Mouse (Mus musculus) MEL (cell line): ENCODE measurements around the gene Lrrc26. TPM values are rescaled to one million over a fixed set of nuclear protein-coding genes. Genes with fewer than 3 reads are reported as not detected.

Experiments used
- DNase-seq: peaks from one replicate; pipeline ENCODE4 v3.0.0; 2011; ENCODE audit warnings: low read depth, low spot score
- H3K27ac ChIP-seq: 2 replicates; pipeline ENCODE4 v1.5.1; 2012; ENCODE audit warnings: low read depth, mild to moderate bottlenecking, control low read depth, low read length, moderate library complexity; ENCODE audit not compliant: control insufficient read depth
- H3K27me3 ChIP-seq, 2 experiments: fragments of 150-350 bp in 1 of 2; sonication (generic) in 1 of 2; 2 replicates each; pipeline ENCODE4 v1.6.1; 2012; ENCODE audit warnings: low read length in 2 of 2, mild to moderate bottlenecking in 2 of 2, improper control_type of control experiment in 1 of 2, moderate library complexity in 1 of 2; ENCODE audit not compliant: insufficient read depth in 2 of 2, control insufficient read depth in 1 of 2
- H3K36me3 ChIP-seq, 2 experiments: 2 replicates each; pipeline ENCODE4 v1.6.1; 2012 to 2014; ENCODE audit warnings: low read length in 2 of 2, improper control_type of control experiment in 1 of 2, inconsistent platforms in 1 of 2, mild to moderate bottlenecking in 1 of 2; ENCODE audit not compliant: insufficient read depth in 2 of 2, control insufficient read depth in 1 of 2
- H3K4me1 ChIP-seq, 2 experiments: fragments of 150-350 bp in 1 of 2; sonication (generic) in 1 of 2; 2 replicates each; pipeline ENCODE4 v1.6.1; 2012; ENCODE audit warnings: low read length in 2 of 2, improper control_type of control experiment in 1 of 2, mild to moderate bottlenecking in 1 of 2; ENCODE audit not compliant: insufficient read depth in 2 of 2, control insufficient read depth in 1 of 2
- H3K4me3 ChIP-seq, 2 experiments: fragments of 150-350 bp in 1 of 2; sonication (generic) in 1 of 2; 2 replicates each; pipeline ENCODE4 v1.5.1; 2012; ENCODE audit warnings: low read depth in 2 of 2, low read length in 2 of 2, mild to moderate bottlenecking in 2 of 2, moderate library complexity in 2 of 2, control low read depth in 1 of 2, improper control_type of control experiment in 1 of 2; ENCODE audit not compliant: control insufficient read depth in 1 of 2, insufficient read depth in 1 of 2
- H3K79me2 ChIP-seq: 2 replicates; pipeline ENCODE4 v1.6.1; 2012; ENCODE audit warnings: mild to moderate bottlenecking, low read length, moderate library complexity; ENCODE audit not compliant: control insufficient read depth, poor library complexity, insufficient read depth
- H3K9ac ChIP-seq: 2 replicates; pipeline ENCODE4 v1.6.1; 2012; ENCODE audit warnings: low read depth, mild to moderate bottlenecking, control low read depth, low read length, moderate library complexity; ENCODE audit not compliant: control insufficient read depth, poor library complexity, severe bottlenecking
- H3K9me3 ChIP-seq: fragments of 150-350 bp; sonication (generic); replicated peaks from 2 replicates; pipeline ENCODE4 v1.6.1; 2012; ENCODE audit warnings: mild to moderate bottlenecking, low read length, improper control_type of control experiment, moderate library complexity; ENCODE audit not compliant: insufficient read depth
- BHLHE40 ChIP-seq: IDR thresholded peaks from 2 replicates; pipeline ENCODE4 v1.6.1; 2012; ENCODE audit warnings: low read depth, mild to moderate bottlenecking, inconsistent platforms, low read length, improper control_type of control experiment, borderline replicate concordance
- CHD1 ChIP-seq: IDR thresholded peaks from 2 replicates; pipeline ENCODE4 v1.6.1; 2012; ENCODE audit warnings: low read depth, mild to moderate bottlenecking, inconsistent platforms, low read length, improper control_type of control experiment
- CTCF ChIP-seq, 3 experiments: IDR thresholded peaks in 2 of 3; conservative IDR thresholded peaks in 1 of 3; 2 replicates each; pipeline ENCODE4 v1.5.1; 2011 to 2012; ENCODE audit warnings: low read length in 3 of 3, low read depth in 2 of 3, mild to moderate bottlenecking in 2 of 3, improper control_type of control experiment in 1 of 3, inconsistent platforms in 1 of 3, mixed read lengths in 1 of 3, moderate library complexity in 1 of 3; ENCODE audit not compliant: control insufficient read depth in 1 of 3, insufficient read depth in 1 of 3, poor library complexity in 1 of 3, severe bottlenecking in 1 of 3
- E2F4 ChIP-seq: IDR thresholded peaks from 2 replicates; pipeline ENCODE4 v1.6.1; 2011; ENCODE audit warnings: low read depth, low read length, improper control_type of control experiment, borderline replicate concordance
- ETS1 ChIP-seq: IDR thresholded peaks from 2 replicates; pipeline ENCODE4 v1.6.1; 2012; ENCODE audit warnings: low read depth, mild to moderate bottlenecking, inconsistent platforms, low read length, improper control_type of control experiment, moderate library complexity
- HCFC1 ChIP-seq: IDR thresholded peaks from 2 replicates; pipeline ENCODE4 v1.6.1; 2012; ENCODE audit warnings: low read depth, mild to moderate bottlenecking, inconsistent platforms, low read length, improper control_type of control experiment, moderate library complexity
- KAT2A ChIP-seq: conservative IDR thresholded peaks from 2 replicates; pipeline ENCODE4 v1.6.1; 2012; ENCODE audit warnings: low read depth, low read length, improper control_type of control experiment, inconsistent platforms
- MAFK ChIP-seq: IDR thresholded peaks from 2 replicates; pipeline ENCODE4 v1.6.1; 2011; ENCODE audit warnings: low read depth, mild to moderate bottlenecking, low read length, improper control_type of control experiment, borderline replicate concordance
- MAX ChIP-seq: IDR thresholded peaks from 2 replicates; pipeline ENCODE4 v1.6.1; 2011; ENCODE audit warnings: low read length, improper control_type of control experiment
- MAZ ChIP-seq: IDR thresholded peaks from 2 replicates; pipeline ENCODE4 v1.6.1; 2012; ENCODE audit warnings: low read depth, mild to moderate bottlenecking, inconsistent platforms, low read length, improper control_type of control experiment
- MEF2A ChIP-seq: IDR thresholded peaks from 2 replicates; pipeline ENCODE4 v1.6.1; 2014; ENCODE audit warnings: low read depth, mild to moderate bottlenecking, inconsistent platforms, low read length, improper control_type of control experiment; ENCODE audit not compliant: poor library complexity, insufficient replicate concordance, severe bottlenecking; ENCODE audit errors: extremely low read depth
- MXI1 ChIP-seq: IDR thresholded peaks from 2 replicates; pipeline ENCODE4 v1.6.1; 2011; ENCODE audit warnings: mild to moderate bottlenecking, low read depth, low read length, improper control_type of control experiment
- NRF1 ChIP-seq: IDR thresholded peaks from 2 replicates; pipeline ENCODE4 v1.6.1; 2014; ENCODE audit warnings: low read depth, mild to moderate bottlenecking, inconsistent platforms, low read length, improper control_type of control experiment, moderate library complexity; ENCODE audit not compliant: poor library complexity, insufficient read depth, severe bottlenecking
- RAD21 ChIP-seq: IDR thresholded peaks from 2 replicates; pipeline ENCODE4 v1.6.1; 2011; ENCODE audit warnings: mild to moderate bottlenecking, low read depth, low read length, improper control_type of control experiment
- RCOR1 ChIP-seq: IDR thresholded peaks from 2 replicates; pipeline ENCODE4 v1.6.1; 2012; ENCODE audit warnings: low read depth, mild to moderate bottlenecking, inconsistent platforms, low read length, improper control_type of control experiment
- SIN3A ChIP-seq: IDR thresholded peaks from 2 replicates; pipeline ENCODE4 v1.6.1; 2012; ENCODE audit warnings: low read length, improper control_type of control experiment, inconsistent platforms
- SMC3 ChIP-seq: IDR thresholded peaks from 2 replicates; pipeline ENCODE4 v1.6.1; 2011; ENCODE audit warnings: low read depth, low read length, improper control_type of control experiment
- TBP ChIP-seq: IDR thresholded peaks from 2 replicates; pipeline ENCODE4 v1.8.0; 2011; ENCODE audit warnings: low read depth, low read length, improper control_type of control experiment
- TCF12 ChIP-seq: IDR thresholded peaks from 2 replicates; pipeline ENCODE4 v1.6.1; 2014; ENCODE audit warnings: low read depth, mild to moderate bottlenecking, inconsistent platforms, low read length, improper control_type of control experiment, moderate library complexity
- USF1 ChIP-seq: IDR thresholded peaks from 2 replicates; pipeline ENCODE4 v1.6.1; 2014; ENCODE audit warnings: low read depth, mild to moderate bottlenecking, inconsistent platforms, low read length, improper control_type of control experiment, moderate library complexity
- USF2 ChIP-seq, 2 experiments: IDR thresholded peaks; 2 replicates each; pipeline ENCODE4 v1.6.1; 2011 to 2012; ENCODE audit warnings: improper control_type of control experiment in 2 of 2, low read length in 2 of 2, borderline replicate concordance in 1 of 2, inconsistent platforms in 1 of 2, low read depth in 1 of 2, mild to moderate bottlenecking in 1 of 2; ENCODE audit not compliant: insufficient read depth in 1 of 2
- ZC3H11A ChIP-seq: IDR thresholded peaks from 2 replicates; pipeline ENCODE4 v1.6.1; 2012; ENCODE audit warnings: low read depth, mild to moderate bottlenecking, inconsistent platforms, low read length, improper control_type of control experiment
- ZKSCAN1 ChIP-seq: IDR thresholded peaks from 2 replicates; pipeline ENCODE4 v1.6.1; 2012; ENCODE audit warnings: low read depth, mild to moderate bottlenecking, inconsistent platforms, low read length, improper control_type of control experiment, moderate library complexity
- ZMIZ1 ChIP-seq: IDR thresholded peaks from 2 replicates; pipeline ENCODE4 v1.6.1; 2012; ENCODE audit warnings: low read depth, mild to moderate bottlenecking, inconsistent platforms, low read length, improper control_type of control experiment, moderate library complexity
- polyA plus RNA-seq, 2 experiments: library from polyadenylated mRNA; stranded (reverse) in 1 of 2; unstranded in 1 of 2; fragments of >175 nt in 1 of 2; fragments of >200 nt in 1 of 2; gene quantifications; 2 replicates each; pipeline versions ENCODE4 v1.2.1 to v1.2.4; 2012; ENCODE audit warnings: low replicate concordance in 2 of 2, low read depth in 1 of 2; ENCODE audit not compliant: insufficient read length in 2 of 2, insufficient read depth in 1 of 2, missing spikeins in 1 of 2
- total RNA-seq: library from RNA; depleted of rRNA; stranded (reverse); fragments of 300-350 nt; gene quantifications from 2 replicates; pipeline ENCODE4 v1.2.3, GENCODE M21; 2012

The Lrrc26 gene
- total and polyA plus RNA-seq, 3 experiments = not detected

GRCm38 (mm10) chr2:25252331-25252730, 37.4 kb upstream of the Lrrc26 start:
- Histone ChIP-seq H3K36me3 (peaks cover 2 to 8% of the 10 kb centered on the region in 2 experiments; a peak in 2 of 4 replicates), H3K27ac (no peak overlapping the region), H3K4me1 (peaks cover 2 to 12% of the 10 kb centered on the region in 2 experiments; a peak in 1 of 4 replicates), H3K9ac (no peak overlapping the region), H3K4me3 (no peak overlapping the region), H3K9me3 (no peaks in the 10 kb centered on the region), H3K27me3 (no peaks in the 10 kb centered on the region), H3K79me2 (peaks cover 20% of the 10 kb centered on the region)
- peak; percentile 54 for DNase-seq
- TF ChIP-seq MXI1 (no peak), CTCF (IDR thresholded peaks at IDR 0.05 in 2 of 3, conservative IDR thresholded peaks at IDR 0.05 in 1 of 3; ENCODE audit: control insufficient read depth in 1 of 3, insufficient read depth in 1 of 3, low read depth in 2 of 3, low read length in 3 of 3, poor library complexity in 1 of 3, severe bottlenecking in 1 of 3) (peak; percentile 49 to 66 (median 50)), USF1 (no peak), HCFC1 (no peak), SMC3 (peak; percentile 78), E2F4 (no peak), SIN3A (no peak), TBP (no peak), ZMIZ1 (no peak), ETS1 (no peak), MAX (no peak), ZKSCAN1 (no peak), MAFK (no peak), RCOR1 (no peak), ZC3H11A (peak; percentile 43; the same call in 1 of the 2 replicates), NRF1 (no peak), MAZ (no peak), TCF12 (no peak), MEF2A (no peak), USF2 (IDR thresholded peaks at IDR 0.05; ENCODE audit: borderline replicate concordance in 1 of 2, insufficient read depth in 1 of 2, low read depth in 1 of 2, low read length in 2 of 2) (no peak), CHD1 (no peak), KAT2A (no peak), BHLHE40 (no peak), RAD21 (peak; percentile 29)
